Mouse (Mus musculus): Measurements from ENCODE around the gene Catip. TPM values are rescaled to one million over a fixed set of nuclear protein-coding genes. Genes with fewer than 3 reads are reported as not detected.

Gene Catip
- total and polyA plus RNA-seq, 3 experiments: 0.24 to 0.69 (median 0.29) TPM

- no peak for DNase-seq
Measured at GRCm38 (mm10) chr1:74343161-74343560, 18.7 kb upstream of the Catip start.

DNA sequence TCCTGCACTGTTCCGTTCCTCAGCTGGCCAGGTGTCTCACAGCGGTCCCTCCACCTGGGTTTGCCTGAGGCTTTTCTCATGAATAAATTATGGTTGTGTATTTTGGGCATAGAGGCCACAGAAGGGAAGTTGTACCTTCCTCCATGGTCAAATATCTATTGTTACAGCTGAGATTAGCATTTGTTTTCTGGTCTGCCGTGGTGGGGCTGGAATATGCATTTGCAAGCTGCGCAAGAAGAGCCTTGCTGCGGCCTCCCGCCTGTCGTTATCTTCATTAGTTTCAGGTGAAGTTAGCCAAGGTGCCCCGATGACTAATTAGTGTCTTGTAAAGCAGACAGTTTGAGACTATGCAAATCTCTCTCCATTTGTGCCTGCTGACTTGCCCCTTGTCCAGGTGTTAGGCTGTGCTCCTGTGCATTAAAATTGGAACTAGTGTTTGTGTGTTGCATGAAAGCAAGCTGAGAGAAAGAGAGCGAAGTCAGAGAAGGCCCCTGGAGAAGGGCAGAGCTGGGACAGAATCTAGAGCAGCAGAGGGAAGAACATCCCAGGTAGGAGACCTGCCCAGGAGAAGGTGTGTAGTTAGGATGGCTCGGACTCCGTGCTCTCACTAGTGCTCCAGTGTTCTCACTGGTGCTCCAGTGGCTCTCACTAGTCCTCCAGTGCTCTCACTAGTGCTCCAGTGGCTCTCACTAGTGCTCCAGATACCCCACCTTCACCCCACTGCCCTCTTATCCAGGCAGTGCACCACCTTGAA is 17.6 kb upstream of the Catip start:
- DNase-seq: no peak

GRCm38 (mm10) chr1:74351185-74351769 is 10.6 kb upstream of the Catip start:
- DNase-seq: no peak

GRCm38 (mm10) chr1:74352532-74353096 is 9.3 kb upstream of the Catip start:
- DNase-seq: peak; percentile 70

DNA sequence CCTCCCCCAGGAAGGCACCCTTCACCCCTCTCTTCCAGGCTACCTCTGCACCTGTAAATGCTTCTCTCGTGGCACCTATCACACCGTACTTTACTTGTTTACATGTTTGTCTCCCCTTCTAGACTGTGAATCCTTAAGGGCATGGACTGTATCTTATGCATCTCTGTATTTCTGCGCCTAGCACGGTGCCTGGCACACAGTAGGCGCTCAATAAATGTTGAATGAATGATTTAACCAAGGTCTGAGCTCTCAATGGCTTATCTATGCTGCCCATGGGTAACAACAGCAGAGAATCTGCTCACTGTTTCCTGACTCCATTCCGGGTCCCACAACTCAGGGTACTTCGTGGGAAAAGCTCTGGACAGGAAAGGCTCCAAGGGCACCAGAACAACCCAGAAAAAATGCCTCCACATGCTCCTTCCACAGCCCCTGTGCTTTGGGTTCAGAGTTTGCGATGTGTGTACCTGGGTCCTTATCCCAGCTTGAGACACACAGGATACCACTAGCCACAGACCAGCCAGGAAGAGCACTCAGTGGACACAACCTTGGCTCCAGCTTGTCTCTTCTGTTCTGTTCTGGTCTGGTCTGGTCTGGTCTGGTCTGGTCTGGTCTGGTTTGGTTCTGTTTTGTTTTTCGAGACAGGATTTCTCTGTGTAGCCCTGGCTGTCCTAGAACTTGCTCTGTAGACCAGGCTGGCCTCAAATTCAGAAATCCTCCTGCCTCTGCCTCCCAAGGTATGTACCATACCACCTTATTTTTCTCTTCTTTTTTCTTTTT is 8.3 kb upstream of the Catip start:
- DNase-seq: no peak

- DNase-seq: no peak
Measured at GRCm38 (mm10) chr1:74357531-74357930, 4.4 kb upstream of the Catip start.

DNA sequence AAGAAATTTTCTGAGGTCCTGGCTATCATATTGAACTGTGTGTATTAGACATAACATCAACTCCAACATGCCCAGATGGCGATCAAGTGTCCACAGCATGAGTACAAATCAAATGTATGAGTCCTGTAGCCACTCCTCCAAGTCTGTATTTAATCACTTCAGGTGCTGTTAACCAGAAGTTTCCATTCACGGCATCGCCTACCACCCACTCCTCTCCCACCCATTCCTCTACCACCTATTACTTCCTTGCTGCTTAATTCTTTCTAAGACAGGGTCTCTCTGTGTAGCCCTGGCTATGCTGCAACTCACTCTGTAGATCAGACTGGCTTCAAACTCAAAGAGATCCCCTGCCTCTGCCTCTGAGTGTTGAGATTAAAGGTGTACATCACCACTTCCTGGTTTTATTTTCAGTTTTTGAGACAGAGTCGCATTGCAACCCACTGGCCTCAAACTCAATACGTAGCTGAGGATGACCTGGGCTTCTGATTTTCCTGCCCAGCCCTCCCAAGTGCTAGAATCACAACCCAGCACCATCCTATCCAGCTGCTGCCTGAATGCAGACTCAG is 1.9 kb upstream of the Catip start:
- DNase-seq: no peak

DNA sequence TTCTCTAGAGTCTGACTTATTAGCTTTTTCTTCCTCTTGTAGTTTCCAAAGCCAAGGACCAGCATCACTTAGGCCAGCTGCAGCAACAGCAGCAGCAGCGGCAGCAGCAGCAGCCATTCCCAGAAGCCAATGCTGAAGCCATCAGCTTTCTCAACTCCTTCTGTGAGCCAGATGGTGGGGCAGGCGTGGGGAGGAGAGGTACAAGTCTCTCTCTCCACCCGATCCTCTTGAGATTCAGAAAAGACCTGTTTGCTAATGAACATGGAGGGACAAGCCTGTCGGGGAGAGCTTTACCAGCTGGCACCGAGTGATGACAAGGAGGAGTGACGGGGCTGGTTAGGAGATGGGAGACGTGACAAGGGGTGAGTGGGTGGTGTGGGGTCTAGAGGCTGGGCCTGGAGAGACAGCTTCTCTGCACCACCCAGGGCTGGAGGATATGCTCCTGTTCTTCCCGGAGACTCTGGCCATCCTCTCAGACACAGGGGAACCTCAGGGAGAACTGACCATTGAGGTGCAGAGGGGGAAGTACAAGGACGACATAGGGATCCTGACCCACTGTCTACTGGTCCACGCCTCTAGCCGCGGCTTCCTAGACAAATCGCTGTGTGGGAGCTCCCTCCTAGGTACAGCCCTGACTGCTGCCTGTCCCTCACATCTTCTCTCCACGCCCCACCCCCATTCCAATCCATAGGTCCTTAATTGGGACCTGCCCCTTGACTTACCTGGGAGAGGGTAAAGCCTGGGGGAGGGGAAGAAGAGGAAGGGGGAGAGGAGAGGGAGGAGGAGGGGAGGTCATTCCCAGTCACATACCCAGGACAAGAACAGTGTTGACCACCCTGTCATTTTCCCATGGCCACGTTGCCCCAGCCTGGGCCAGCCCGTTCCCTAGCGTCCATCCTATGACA is 669 bp downstream of the Catip start:
- no peak for DNase-seq

GRCm38 (mm10) chr1:74363437-74363836 is 1.5 kb downstream of the Catip start:
- DNase-seq: no peak

- no peak for DNase-seq
Measured at GRCm38 (mm10) chr1:74364270-74364669, 2.4 kb downstream of the Catip start.

- DNase-seq: peak; percentile 64
Measured at GRCm38 (mm10) chr1:74367886-74368645, 6.2 kb downstream of the Catip start.

- DNase-seq: no peak
Measured at GRCm38 (mm10) chr1:74370040-74370439, 8.1 kb downstream of the Catip start.

DNA sequence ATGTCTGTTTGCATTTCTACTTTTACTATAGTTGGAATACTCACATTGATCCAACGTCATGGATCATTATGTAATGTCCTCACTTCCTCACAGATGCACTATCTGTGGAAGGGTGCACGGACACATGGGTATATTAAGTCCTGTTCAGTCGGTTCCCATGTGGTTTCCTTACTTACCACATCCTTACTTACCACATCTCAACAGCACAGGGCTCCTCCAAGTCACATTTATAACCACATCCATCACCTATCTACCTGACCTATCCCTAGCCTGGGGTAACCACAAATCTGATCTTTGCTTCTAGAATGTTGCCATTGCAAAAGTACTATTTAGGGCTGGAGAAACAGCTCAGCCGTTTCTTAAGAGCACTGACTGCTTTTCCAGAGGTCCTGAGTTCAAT is 11.5 kb downstream of the Catip start:
- DNase-seq: no peak

GRCm38 (mm10) chr1:74374980-74375379 is 13.1 kb downstream of the Catip start, which contains the start of gene Slc11a1:
TSS of gene Slc11a1 (plus strand) at chr1:74375195.
- no peak for DNase-seq

- no peak for DNase-seq
Measured at GRCm38 (mm10) chr1:74375561-74375960, 13.7 kb downstream of the Catip start.

- DNase-seq: peak; percentile 89
Measured at GRCm38 (mm10) chr1:74376396-74376795, 14.5 kb downstream of the Catip start.

DNA sequence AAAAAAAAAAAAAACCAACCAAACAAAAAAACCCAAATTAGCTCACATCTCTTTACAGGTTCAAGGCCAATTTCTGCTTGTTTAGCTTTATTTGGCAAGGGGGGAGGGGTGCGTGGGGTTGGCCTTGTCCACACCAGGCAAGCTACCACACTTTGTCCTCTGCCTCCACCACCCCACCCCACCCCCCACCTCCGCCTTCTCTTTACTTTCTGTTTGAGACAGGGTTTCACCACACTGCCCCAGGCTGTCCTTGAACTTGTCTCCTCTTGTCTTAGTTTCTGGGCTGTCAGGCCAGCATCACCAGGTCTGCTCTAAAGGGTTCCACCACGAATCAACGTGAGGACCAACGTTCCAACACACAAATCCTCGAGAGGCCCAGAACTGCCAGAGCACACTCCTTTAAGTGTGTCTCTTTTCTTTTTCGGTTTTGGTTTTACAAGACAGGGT is 17.2 kb downstream of the Catip start:
- no peak for DNase-seq

GRCm38 (mm10) chr1:74380484-74380883 is 18.6 kb downstream of the Catip start:
- no peak for DNase-seq

DNA sequence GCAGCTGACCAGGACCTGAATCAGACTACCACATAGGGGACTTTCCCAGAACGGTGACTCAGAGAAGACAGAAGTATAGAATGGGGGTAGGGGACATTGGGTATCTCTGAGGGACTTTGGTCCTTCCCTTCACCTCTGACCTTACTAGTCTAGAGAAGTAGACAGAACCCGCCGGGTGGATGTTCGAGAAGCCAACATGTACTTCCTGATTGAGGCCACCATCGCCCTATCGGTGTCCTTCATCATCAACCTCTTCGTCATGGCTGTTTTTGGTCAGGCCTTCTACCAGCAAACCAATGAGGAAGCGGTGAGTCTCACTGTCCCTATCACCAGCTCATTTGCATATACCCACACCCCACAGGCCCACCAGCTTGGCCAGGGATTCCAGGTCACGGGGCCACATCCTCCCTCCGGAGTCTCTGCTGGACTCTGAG is 19.7 kb downstream of the Catip start:
- no peak for DNase-seq

DNA sequence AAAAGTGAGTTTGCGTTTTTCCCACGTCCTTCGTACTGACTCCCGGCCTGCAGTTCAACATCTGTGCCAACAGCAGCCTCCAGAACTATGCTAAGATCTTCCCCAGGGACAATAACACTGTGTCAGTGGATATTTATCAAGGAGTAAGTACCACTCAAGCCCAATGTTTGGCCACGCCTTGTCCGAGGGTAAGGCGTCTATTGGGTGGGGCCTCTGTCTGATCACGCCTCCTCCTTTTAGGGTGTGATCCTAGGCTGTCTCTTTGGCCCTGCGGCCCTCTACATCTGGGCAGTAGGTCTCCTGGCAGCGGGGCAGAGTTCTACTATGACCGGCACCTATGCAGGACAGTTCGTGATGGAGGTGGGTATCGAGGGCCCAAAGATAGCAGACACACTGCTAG is 21.5 kb downstream of the Catip start:
- DNase-seq: no peak
